Mouse (Mus musculus) retina, adult 2 months (tissue): Measurements from ENCODE around the gene 1810043G02Rik.
"Not testable (repeated sequence)": the region's sequence is repeated elsewhere in the genome, so short reads cannot be mapped to it uniquely, and the experiment has no call there.

Experiments
- DNase-seq: peaks from one replicate; pipeline ENCODE4 v3.0.0-alpha.2; 2012; ENCODE audit warnings: low read depth, low spot score

Gene 1810043G02Rik

GRCm38 (mm10) chr10:77978351-77979350, at the start of gene 1810043G02Rik:
Gene 1810043G02Rik, plus strand, starts transcription at chr10:77978524.
- DNase-seq, result peak; percentile 92

- no peak for DNase-seq
Observed at GRCm38 (mm10) chr10:77939685-77940084, 38.6 kb upstream of the 1810043G02Rik start.

- not testable (repeated sequence) for DNase-seq
Observed at GRCm38 (mm10) chr10:77950468-77950867, 27.9 kb upstream of the 1810043G02Rik start.

GRCm38 (mm10) chr10:77962725-77963124, 15.6 kb upstream of the 1810043G02Rik start:
- DNase-seq, result no peak

- no peak for DNase-seq
Observed at GRCm38 (mm10) chr10:77963971-77964370, 14.4 kb upstream of the 1810043G02Rik start.

GRCm38 (mm10) chr10:77969274-77969972, 8.9 kb upstream of the 1810043G02Rik start:
- no peak for DNase-seq

- DNase-seq, result no peak
Observed at GRCm38 (mm10) chr10:77969973-77970325, 8.4 kb upstream of the 1810043G02Rik start.

- DNase-seq, result no peak
Observed at GRCm38 (mm10) chr10:77970481-77970880, 7.8 kb upstream of the 1810043G02Rik start, which contains the start of gene Trpm2. Gene Trpm2, minus strand, starts transcription at chr10:77970563.

- no peak for DNase-seq
Observed at GRCm38 (mm10) chr10:77971191-77971590, 7.1 kb upstream of the 1810043G02Rik start.

GRCm38 (mm10) chr10:77971709-77972553, 6.4 kb upstream of the 1810043G02Rik start:
- DNase-seq, result no peak

- no peak for DNase-seq
Observed at GRCm38 (mm10) chr10:77974323-77974722, 4.0 kb upstream of the 1810043G02Rik start.

- DNase-seq, result no peak
Observed at GRCm38 (mm10) chr10:77974811-77975210, 3.5 kb upstream of the 1810043G02Rik start.

- no peak for DNase-seq
Observed at GRCm38 (mm10) chr10:77975653-77976052, 2.7 kb upstream of the 1810043G02Rik start.

- no peak for DNase-seq
Observed at GRCm38 (mm10) chr10:77976458-77977150, 1.7 kb upstream of the 1810043G02Rik start.

- DNase-seq, result peak; percentile 73
Observed at GRCm38 (mm10) chr10:77984660-77985059, 6.3 kb downstream of the 1810043G02Rik start.

GRCm38 (mm10) chr10:77985775-77986174, 7.5 kb downstream of the 1810043G02Rik start:
- DNase-seq, result no peak

GRCm38 (mm10) chr10:77995639-77996038, 17.3 kb downstream of the 1810043G02Rik start:
- no peak for DNase-seq

GRCm38 (mm10) chr10:78000200-78000599, 21.9 kb downstream of the 1810043G02Rik start:
- DNase-seq, result no peak

- DNase-seq, result no peak
Observed at GRCm38 (mm10) chr10:78001796-78002195, 23.5 kb downstream of the 1810043G02Rik start.

GRCm38 (mm10) chr10:78002316-78002715, 24.0 kb downstream of the 1810043G02Rik start:
- no peak for DNase-seq
